8 mouse cellular contexts compared by ENCODE assay signal in the genomic region with DNA sequence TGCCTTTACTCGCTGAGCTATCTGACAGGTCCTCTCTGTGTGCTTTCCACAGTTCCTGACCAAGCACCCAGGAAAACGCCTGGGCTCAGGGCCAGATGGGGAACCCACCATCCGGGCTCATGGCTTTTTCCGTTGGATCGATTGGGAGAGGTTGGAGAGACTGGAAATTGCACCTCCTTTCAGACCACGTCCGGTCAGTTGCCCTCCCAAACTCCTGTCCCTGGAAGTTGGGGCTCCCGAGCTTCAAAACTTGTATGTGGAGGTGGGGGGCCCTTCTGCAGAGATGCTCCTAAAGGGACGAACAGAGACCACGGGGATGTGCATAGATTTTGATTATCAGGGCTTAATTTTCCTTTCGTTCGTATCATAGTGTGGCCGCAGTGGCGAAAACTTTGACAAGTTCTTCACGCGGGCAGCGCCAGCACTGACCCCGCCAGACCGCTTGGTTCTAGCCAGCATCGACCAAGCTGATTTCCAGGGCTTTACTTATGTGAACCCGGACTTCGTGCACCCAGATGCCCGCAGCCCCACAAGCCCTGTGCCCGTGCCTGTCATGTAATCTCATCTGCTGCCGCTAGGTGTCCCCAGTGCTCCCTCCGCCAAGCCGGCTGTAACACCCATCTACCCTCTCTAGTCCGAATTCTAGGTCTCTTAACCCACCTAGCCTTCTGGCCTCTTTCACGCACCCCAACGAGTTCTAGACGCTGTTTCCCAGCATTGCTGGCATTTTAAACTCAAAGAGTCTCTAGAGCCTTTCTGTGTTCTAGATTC. TPM values are rescaled to one million over a fixed set of nuclear protein-coding genes. Genes with fewer than 3 reads are reported as not detected.
DNase-seq lines count a peak whose midpoint lies in the region; ATAC-seq lines count a peak whose summit lies in the region.

No protein-coding gene starts in this region.

- 15% methylated on average over 31 of the region's 31 CpGs for WGBS in liver, embryonic 12.5 days (ENCODE audit: insufficient replicate concordance)
- 20% methylated on average over 31 of the region's 31 CpGs for WGBS in limb, embryonic 10.5 days
- 22% methylated on average over 31 of the region's 31 CpGs for WGBS in midbrain, embryonic 14.5 days

- H3K9ac ChIP-seq in liver, embryonic 12.5 days = no peak overlapping the region
- H3K9ac ChIP-seq in midbrain, embryonic 14.5 days (replicated peaks; ENCODE audit: low read length) = no peak overlapping the region

- peaks cover 57% of the 10 kb centered on the region for H3K27me3 ChIP-seq in liver, embryonic 12.5 days (replicated peaks)
- H3K27me3 ChIP-seq in limb, embryonic 10.5 days (ENCODE audit: low read depth, poor library complexity, severe bottlenecking) = peaks cover 7% of the 10 kb centered on the region; the same call in 1 of the 2 replicates
- no peaks in the 10 kb centered on the region; the same call in none of the 2 replicates for H3K27me3 ChIP-seq in midbrain, embryonic 14.5 days (ENCODE audit: control insufficient read depth, insufficient read depth, low read length)

- ATAC-seq in liver, embryonic 12.5 days = no peak
- ATAC-seq in midbrain, embryonic 14.5 days (ENCODE audit: low FRiP score, low TSS enrichment) = no peak

- H3K9me3 ChIP-seq in liver, embryonic 12.5 days (replicated peaks) = no peaks in the 10 kb centered on the region
- no peaks in the 10 kb centered on the region for H3K9me3 ChIP-seq in limb, embryonic 10.5 days (replicated peaks)
- H3K9me3 ChIP-seq in midbrain, embryonic 14.5 days (ENCODE audit: control insufficient read depth, low read length) = no peaks in the 10 kb centered on the region

- no peak overlapping the region for H3K4me2 ChIP-seq in liver, embryonic 12.5 days
- H3K4me2 ChIP-seq in midbrain, embryonic 14.5 days (ENCODE audit: low read length) = peak overlapping the region; percentile 34

- peak; percentile 62 for DNase-seq in liver
- peak; percentile 78 for DNase-seq in embryo, embryonic 9.5 days (ENCODE audit: extremely low spot score)
- DNase-seq in heart, adult 11 months = peak; percentile 94
- DNase-seq in kidney, adult 18-20 months = peak; percentile 80
- DNase-seq in limb, embryonic 10.5 days (ENCODE audit: low spot score) = peak; percentile 87
- DNase-seq in midbrain, embryonic 14.5 days = peak; percentile 86
- DNase-seq in spleen, adult 12 weeks (ENCODE audit: low spot score) = peak; percentile 37

- no peaks in the 10 kb centered on the region for H3K36me3 ChIP-seq in liver, embryonic 12.5 days
- no peaks in the 10 kb centered on the region for H3K36me3 ChIP-seq in limb, embryonic 10.5 days
- H3K36me3 ChIP-seq in midbrain, embryonic 14.5 days (ENCODE audit: control insufficient read depth, insufficient read depth, low read length) = no peaks in the 10 kb centered on the region

- H3K27ac ChIP-seq in liver, embryonic 12.5 days = no peak overlapping the region
- no peak overlapping the region for H3K27ac ChIP-seq in limb, embryonic 10.5 days
- H3K27ac ChIP-seq in midbrain, embryonic 14.5 days (replicated peaks; ENCODE audit: low read depth, low read length) = no peak overlapping the region

- no peak overlapping the region for H3K4me3 ChIP-seq in liver, embryonic 12.5 days
- H3K4me3 ChIP-seq in limb, embryonic 10.5 days = no peak overlapping the region
- H3K4me3 ChIP-seq in midbrain, embryonic 14.5 days (replicated peaks; ENCODE audit: low read depth, low read length) = no peak overlapping the region

- H3K4me1 ChIP-seq in liver, embryonic 12.5 days = no peaks in the 10 kb centered on the region
- peaks cover 28% of the 10 kb centered on the region for H3K4me1 ChIP-seq in limb, embryonic 10.5 days
- H3K4me1 ChIP-seq in midbrain, embryonic 14.5 days (ENCODE audit: control insufficient read depth, insufficient read depth, low read length) = peaks cover 8% of the 10 kb centered on the region

RNA-seq across cellular contexts. Expression of a gene that starts 2.8 kb away (rescaled TPM):
- polyA plus RNA-seq in liver, embryonic 12.5 days (2016; fragmentation: Nextera tagmentation; extraction: Ambion mirVana) = 0.07 TPM in 1 of 2 replicates, not detected in the other
- polyA plus RNA-seq in limb, embryonic 10.5 days (2016; fragmentation: Nextera tagmentation; extraction: Ambion mirVana) = 0.67 and 2.4 TPM in 2 replicates
- 5.0 and 5.9 TPM in 2 replicates for polyA plus RNA-seq in midbrain, embryonic 14.5 days (2014; fragmentation: Nextera tagmentation; extraction: Ambion mirVana)

RNA-seq across cellular contexts. Expression of a gene that starts 41.0 kb away (rescaled TPM):
- polyA plus RNA-seq in liver, embryonic 12.5 days (2016; fragmentation: Nextera tagmentation; extraction: Ambion mirVana) = 0.04 TPM in 2 replicates
- 0.06 TPM in 1 of 2 replicates, not detected in the other for polyA plus RNA-seq in limb, embryonic 10.5 days (2016; fragmentation: Nextera tagmentation; extraction: Ambion mirVana)
- polyA plus RNA-seq in midbrain, embryonic 14.5 days (2014; fragmentation: Nextera tagmentation; extraction: Ambion mirVana) = 1.3 and 1.6 TPM in 2 replicates

RNA-seq across cellular contexts. Expression of a gene that starts 41.1 kb away (rescaled TPM):
- 16.6 and 17.5 TPM in 2 replicates for polyA plus RNA-seq in liver, embryonic 12.5 days (2016; fragmentation: Nextera tagmentation; extraction: Ambion mirVana)
- 23.6 and 29.4 TPM in 2 replicates for polyA plus RNA-seq in limb, embryonic 10.5 days (2016; fragmentation: Nextera tagmentation; extraction: Ambion mirVana)
- 23.0 and 30.1 TPM in 2 replicates for polyA plus RNA-seq in midbrain, embryonic 14.5 days (2014; fragmentation: Nextera tagmentation; extraction: Ambion mirVana)

Comparison
In these comparisons a context has a peak if more than half of its experiments do, and no peak if none do; other contexts are left out.
1. DNase-seq: peak in every context shown above with its lines; median percentile 94 in heart, adult 11 months; 87 in limb, embryonic 10.5 days; 86 in midbrain, embryonic 14.5 days; 80 in kidney, adult 18-20 months; 78 in embryo, embryonic 9.5 days; 62 in liver; 37 in spleen, adult 12 weeks.